Mouse (Mus musculus) liver, adult 2 months (tissue): ENCODE results near the gene Myom1. TPM values are rescaled to one million over a fixed set of nuclear protein-coding genes. Genes with fewer than 3 reads are reported as not detected.

Experiments
- DNase-seq: peaks from one replicate; pipeline ENCODE4 v3.0.0-alpha.2; 2011; ENCODE audit warnings: low read depth, low spot score; ENCODE audit errors: extremely low read depth
- H3K27ac ChIP-seq: fragments of 200-500 bp; replicated peaks from 2 replicates; pipeline ENCODE4 v1.5.1; 2012; ENCODE audit warnings: low read depth, mild to moderate bottlenecking, control low read depth, inconsistent platforms, low read length; ENCODE audit not compliant: insufficient read depth
- H3K27me3 ChIP-seq: fragments of 200-500 bp; 2 replicates; pipeline ENCODE4 v1.6.1; 2012; ENCODE audit warnings: mild to moderate bottlenecking, moderate library complexity, low read length, inconsistent platforms; ENCODE audit not compliant: control insufficient read depth, insufficient read depth
- H3K36me3 ChIP-seq: fragments of 200-500 bp; 2 replicates; pipeline ENCODE4 v1.6.1; 2012; ENCODE audit warnings: low read length, inconsistent platforms; ENCODE audit not compliant: control insufficient read depth, insufficient read depth
- H3K4me1 ChIP-seq: fragments of 200-500 bp; 2 replicates; pipeline ENCODE4 v1.6.1; 2011; ENCODE audit warnings: low read length; ENCODE audit not compliant: control insufficient read depth, insufficient read depth
- H3K4me3 ChIP-seq: fragments of 200-500 bp; 2 replicates; pipeline ENCODE4 v1.5.1; 2011; ENCODE audit warnings: low read depth, mild to moderate bottlenecking, control low read depth, low read length, moderate library complexity; ENCODE audit not compliant: insufficient read depth
- H3K79me2 ChIP-seq: fragments of 200-500 bp; 2 replicates; pipeline ENCODE4 v1.6.1; 2012; ENCODE audit warnings: inconsistent platforms, mild to moderate bottlenecking, low read length, moderate library complexity; ENCODE audit not compliant: control insufficient read depth, insufficient read depth
- H3K9ac ChIP-seq: fragments of 200-500 bp; 2 replicates; pipeline ENCODE4 v1.6.1; 2012; ENCODE audit warnings: low read depth, mild to moderate bottlenecking, control low read depth, inconsistent platforms, low read length
- CTCF ChIP-seq: fragments of 200-500 bp; IDR thresholded peaks from 2 replicates; pipeline ENCODE4 v1.5.1; 2011; ENCODE audit warnings: low read depth, low read length, control low read depth
- POLR2A ChIP-seq: fragments of 200-500 bp; IDR thresholded peaks from 2 replicates; pipeline ENCODE4 v1.6.1; 2011; ENCODE audit warnings: low read length, control low read depth; ENCODE audit not compliant: insufficient read depth; ENCODE audit errors: extremely low read depth
- WGBS: fragments of 180-500 bp; shearing (Covaris S2); methylation state at CpG from one replicate; pipeline ENCODE4 v1.1.7; 2018; 5-methylcytosine and 5-hydroxymethylcytosine counted together
- polyA plus RNA-seq: library from polyadenylated mRNA; depleted of rRNA; stranded (reverse); fragments of >200 nt; gene quantifications from 2 replicates; pipeline ENCODE4 v1.2.3, GENCODE M21; 2012; rRNA removed
- total RNA-seq: library from RNA; depleted of rRNA; stranded (reverse); fragments of >200 nt; gene quantifications from 2 replicates; pipeline ENCODE4 v1.2.3, GENCODE M21; 2014; rRNA removed

Myom1 gene
- total and polyA plus RNA-seq, 2 experiments: 0.34 to 3.2 TPM

DNA sequence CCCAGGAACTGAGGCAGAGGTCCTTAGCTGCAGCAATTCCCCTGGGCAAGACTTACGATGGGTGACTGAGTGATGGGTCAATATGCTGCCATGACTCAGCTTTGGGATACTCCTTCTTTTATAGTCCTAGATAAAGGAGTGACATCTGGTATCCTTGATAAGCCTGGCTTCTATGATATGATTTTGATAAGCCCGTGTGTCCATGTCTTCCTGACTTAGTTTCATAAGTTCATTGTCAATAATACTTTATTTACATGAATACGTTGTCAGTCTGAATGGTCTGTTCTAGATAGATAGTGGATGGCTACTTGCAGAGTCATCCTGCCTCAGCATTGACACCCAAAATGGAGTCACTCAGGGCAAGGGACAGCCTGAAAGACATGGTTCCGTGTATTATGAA lies 168.7 kb downstream of the Myom1 start:
- H3K27ac ChIP-seq: no peak overlapping the region
- no peak overlapping the region for H3K9ac ChIP-seq
- no peaks in the 10 kb centered on the region for H3K27me3 ChIP-seq
- no peaks in the 10 kb centered on the region for H3K79me2 ChIP-seq
- H3K4me1 ChIP-seq: no peaks in the 10 kb centered on the region
- DNase-seq: no peak
- H3K36me3 ChIP-seq: no peaks in the 10 kb centered on the region
- TF ChIP-seq CTCF (no peak), POLR2A (no peak)
- no peak overlapping the region for H3K4me3 ChIP-seq
- 79% methylated on average over 4 of the region's 4 CpGs for WGBS

Other genes with a start within 250 kb of the Myom1 start
- 10.6 and 16.2 TPM in 2 replicates for gene Tgif1, start 149.1 kb upstream of the Myom1 start, total RNA-seq
- 14.5 and 17.0 TPM in 2 replicates for gene Tgif1, start 149.1 kb upstream of the Myom1 start, polyA plus RNA-seq
- 49.7 and 65.4 TPM in 2 replicates for gene Myl12a, start 245 bp downstream of the Myom1 start, total RNA-seq
- gene Myl12a, start 245 bp downstream of the Myom1 start, polyA plus RNA-seq: 34.2 and 37.4 TPM in 2 replicates
- gene Lpin2, start 179.9 kb downstream of the Myom1 start, total RNA-seq: 314 and 342 TPM in 2 replicates
- 22.4 and 24.9 TPM in 2 replicates for gene Lpin2, start 179.9 kb downstream of the Myom1 start, polyA plus RNA-seq